Mouse (Mus musculus) stomach, postnatal 0 days (tissue): ENCODE measurements around the gene Sesn2. TPM values are rescaled to one million over a fixed set of nuclear protein-coding genes. Genes with fewer than 3 reads are reported as not detected.
"Not testable (repeated sequence)": the region's sequence is repeated elsewhere in the genome, so short reads cannot be mapped to it uniquely, and the experiment has no call there.

Experiments
- ATAC-seq: fragments of 200-750 bp; cut with Nextera tagmentation; 2 replicates; pipeline ENCODE4 v1.8.0; 2017; ENCODE audit not compliant: low FRiP score, low TSS enrichment
- DNase-seq: peaks from one replicate; pipeline ENCODE4 v3.0.0-alpha.2; 2016; ENCODE audit warnings: low spot score
- H3K27ac ChIP-seq: fragments of 300-500 bp; sonication (generic); replicated peaks from 2 replicates; pipeline ENCODE4 v1.5.1; 2014; ENCODE audit warnings: mild to moderate bottlenecking, control low read depth
- H3K27me3 ChIP-seq: fragments of 300-500 bp; sonication (generic); 2 replicates; pipeline ENCODE4 v1.6.1; 2014; ENCODE audit warnings: low read length; ENCODE audit not compliant: control insufficient read depth, insufficient read depth
- H3K36me3 ChIP-seq: fragments of 300-500 bp; sonication (generic); 2 replicates; pipeline ENCODE4 v1.6.1; 2014; ENCODE audit warnings: low read length, mixed read lengths; ENCODE audit not compliant: control insufficient read depth, insufficient read depth
- H3K4me1 ChIP-seq: fragments of 300-500 bp; sonication (generic); replicated peaks from 2 replicates; pipeline ENCODE4 v1.6.1; 2014; ENCODE audit warnings: antibody characterized with exemption; ENCODE audit not compliant: control insufficient read depth, insufficient read depth
- H3K4me2 ChIP-seq: fragments of 300-500 bp; sonication (generic); replicated peaks from 2 replicates; pipeline ENCODE4 v1.6.1; 2014; ENCODE audit warnings: low read depth, mild to moderate bottlenecking, control low read depth, moderate library complexity
- H3K4me3 ChIP-seq: fragments of 300-500 bp; sonication (generic); 2 replicates; pipeline ENCODE4 v1.5.1; 2014; ENCODE audit warnings: low read depth, low read length, control low read depth
- H3K9ac ChIP-seq: fragments of 300-500 bp; sonication (generic); 2 replicates; pipeline ENCODE4 v1.6.1; 2014; ENCODE audit warnings: mild to moderate bottlenecking, low read length, control low read depth, mixed read lengths
- H3K9me3 ChIP-seq: fragments of 300-500 bp; sonication (generic); 2 replicates; pipeline ENCODE4 v1.6.1; 2016; ENCODE audit warnings: low read length; ENCODE audit not compliant: control insufficient read depth
- CTCF ChIP-seq: IDR thresholded peaks from 2 replicates; pipeline ENCODE4 v1.5.1; 2016; ENCODE audit warnings: antibody characterized with exemption, low read depth, mild to moderate bottlenecking, moderate library complexity
- EP300 ChIP-seq: optimal IDR thresholded peaks from 2 replicates; pipeline ENCODE3; 2016; ENCODE audit warnings: antibody characterized with exemption
- WGBS: fragments of 180-500 bp; shearing (Covaris S2); extraction: QIAGEN DNeasy Blood & Tissue Kit; methylation state at CpG from one replicate; pipeline ENCODE4 v1.1.7; 2014; 5-methylcytosine and 5-hydroxymethylcytosine counted together
- polyA plus RNA-seq: library from polyadenylated mRNA; unstranded; fragments of >200 nt; fragmentation: Nextera tagmentation; extraction: Ambion mirVana; gene quantifications from 2 replicates; pipeline ENCODE4 v1.2.1, GENCODE M21; 2015

The Sesn2 gene
- polyA plus RNA-seq, result 7.6 and 8.2 TPM in 2 replicates

GRCm38 (mm10) chr4:132510352-132510798 lies at the start of gene Sesn2:
TSS of gene Sesn2 (minus strand) at chr4:132510501.
- WGBS, result under 1% methylated on average over 31 of the region's 32 CpGs
- peak; percentile 92 for ATAC-seq
- Histone ChIP-seq H3K27me3 (no peaks in the 10 kb centered on the region), H3K4me2 (peak within 1 kb of the TSS; percentile 64), H3K9me3 (no peaks in the 10 kb centered on the region), H3K27ac (peak within 1 kb of the TSS; percentile 85), H3K4me3 (peak within 1 kb of the TSS; percentile 92), H3K36me3 (no peaks in the 10 kb centered on the region), H3K4me1 (0 out of 2 replicates have a peak, but pooled peaks cover 6% of the 10 kb centered on the region), H3K9ac (peak within 1 kb of the TSS; percentile 76)
- DNase-seq, result peak; percentile 98
- TF ChIP-seq EP300 (no peak), CTCF (no peak; the same call in 1 of the 2 replicates)

- H3K4me1 ChIP-seq, H3K9me3 ChIP-seq, H3K4me2 ChIP-seq, H3K4me3 ChIP-seq, H3K27me3 ChIP-seq, H3K9ac ChIP-seq, ATAC-seq, DNase-seq, H3K27ac ChIP-seq: not testable (repeated sequence)
- H3K36me3 ChIP-seq, result peaks cover 16% of the 10 kb centered on the region; the same call in 1 of the 2 replicates
- WGBS, result 90% methylated on average over 7 of the region's 7 CpGs
Observed at GRCm38 (mm10) chr4:132555550-132555949, 45.2 kb upstream of the Sesn2 start.

GRCm38 (mm10) chr4:132554653-132555052 lies 44.4 kb upstream of the Sesn2 start:
- DNase-seq, result peak; percentile 48
- Histone ChIP-seq H3K36me3 (peaks cover 16% of the 10 kb centered on the region; the same call in 1 of the 2 replicates), H3K4me2 (no peak overlapping the region), H3K27me3 (no peaks in the 10 kb centered on the region), H3K9me3 (no peaks in the 10 kb centered on the region), H3K4me3 (no peak overlapping the region), H3K4me1 (no peaks in the 10 kb centered on the region), H3K9ac (0 out of 2 replicates have a peak overlapping the region, but pooled peaks have one; percentile 8), H3K27ac (peak overlapping the region; percentile 58)
- 62% methylated on average over 8 of the region's 8 CpGs for WGBS
- peak; percentile 80 for ATAC-seq
- TF ChIP-seq CTCF (no peak), EP300 (no peak)

- WGBS, result 53% methylated on average over 5 of the region's 5 CpGs
- H3K36me3 ChIP-seq, result peaks cover 20% of the 10 kb centered on the region
- no peak overlapping the region for H3K4me2 ChIP-seq
- H3K9me3 ChIP-seq, result no peaks in the 10 kb centered on the region
- ATAC-seq, result peak; percentile 69
- TF ChIP-seq EP300 (no peak), CTCF (peak; percentile 35; the same call in 1 of the 2 replicates)
- H3K27ac ChIP-seq, result peak overlapping the region; percentile 58
- DNase-seq, result peak; percentile 59
- H3K4me1 ChIP-seq, result no peaks in the 10 kb centered on the region
- no peak overlapping the region for H3K4me3 ChIP-seq
- H3K9ac ChIP-seq, result no peak overlapping the region
- H3K27me3 ChIP-seq, result no peaks in the 10 kb centered on the region
Observed at GRCm38 (mm10) chr4:132554221-132554620, 43.9 kb upstream of the Sesn2 start.

GRCm38 (mm10) chr4:132545851-132546250 lies 35.5 kb upstream of the Sesn2 start:
- ATAC-seq (peak; percentile 70; the same call in 1 of the 2 replicates), DNase-seq (peak; percentile 63)
- WGBS, result 23% methylated on average over 8 of the region's 8 CpGs
- H3K27ac ChIP-seq, result no peak overlapping the region
- no peak overlapping the region for H3K4me3 ChIP-seq
- H3K4me2 ChIP-seq, result no peak overlapping the region
- TF ChIP-seq EP300, result no peak
- TF ChIP-seq CTCF, result peak; percentile 85
- no peaks in the 10 kb centered on the region for H3K27me3 ChIP-seq
- H3K36me3 ChIP-seq, result peaks cover 19% of the 10 kb centered on the region
- no peaks in the 10 kb centered on the region for H3K9me3 ChIP-seq
- H3K9ac ChIP-seq, result no peak overlapping the region
- no peaks in the 10 kb centered on the region for H3K4me1 ChIP-seq

- Histone ChIP-seq H3K36me3 (peaks cover 16% of the 10 kb centered on the region), H3K27me3 (no peaks in the 10 kb centered on the region)
- WGBS, result 56% methylated on average over 1 of the region's 1 CpGs
Observed at GRCm38 (mm10) chr4:132542724-132543123, 32.4 kb upstream of the Sesn2 start.

More at GRCm38 (mm10) chr4:132542724-132543123, 32.4 kb upstream of the Sesn2 start:
- DNase-seq, result no peak
- TF ChIP-seq CTCF (peak; percentile 27; the same call in 1 of the 2 replicates), EP300 (no peak)
- no peak overlapping the region for H3K4me2 ChIP-seq
- H3K9me3 ChIP-seq, result no peaks in the 10 kb centered on the region
- no peak overlapping the region for H3K4me3 ChIP-seq
- no peak overlapping the region for H3K9ac ChIP-seq
- no peak overlapping the region for H3K27ac ChIP-seq
- no peaks in the 10 kb centered on the region for H3K4me1 ChIP-seq
- ATAC-seq, result no peak
